Mouse (Mus musculus) adrenal gland, postnatal 36 days (tissue): ENCODE data around the gene Tepp. TPM values are rescaled to one million over a fixed set of nuclear protein-coding genes. Genes with fewer than 3 reads are reported as not detected.

Source experiments
- DNase-seq, 2 experiments: peaks; one replicate each; pipeline ENCODE4 v3.0.0; 2021; ENCODE audit warnings: mixed read lengths in 1 of 2
- total RNA-seq, 2 experiments: library from RNA; stranded (reverse); gene quantifications; 2 replicates each; pipeline ENCODE4 v1.2.3; 2021

The Tepp gene
- total RNA-seq, 2 experiments from 2014 or later: 0.82 TPM; not detected in 1

DNA sequence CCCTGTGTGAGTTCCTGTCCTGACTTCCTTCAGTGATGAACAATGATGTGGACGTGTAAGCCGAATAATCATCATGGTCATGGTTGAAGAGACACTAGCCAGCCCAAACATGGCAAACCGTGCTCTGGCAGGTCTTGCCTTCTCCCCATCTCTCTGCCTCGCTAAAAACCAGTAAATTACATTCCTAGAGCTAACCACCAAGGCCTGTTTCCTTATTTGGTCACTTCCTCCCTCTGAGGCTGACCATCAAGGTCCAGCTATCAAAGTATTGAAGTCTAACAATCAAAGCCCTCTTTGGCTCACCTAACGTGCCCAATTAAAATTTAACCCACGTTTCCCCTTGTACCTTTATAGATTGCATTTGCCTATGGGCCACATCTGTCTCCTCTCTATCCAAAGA is 51.9 kb downstream of the Tepp start:
- DNase-seq: no peak

DNA sequence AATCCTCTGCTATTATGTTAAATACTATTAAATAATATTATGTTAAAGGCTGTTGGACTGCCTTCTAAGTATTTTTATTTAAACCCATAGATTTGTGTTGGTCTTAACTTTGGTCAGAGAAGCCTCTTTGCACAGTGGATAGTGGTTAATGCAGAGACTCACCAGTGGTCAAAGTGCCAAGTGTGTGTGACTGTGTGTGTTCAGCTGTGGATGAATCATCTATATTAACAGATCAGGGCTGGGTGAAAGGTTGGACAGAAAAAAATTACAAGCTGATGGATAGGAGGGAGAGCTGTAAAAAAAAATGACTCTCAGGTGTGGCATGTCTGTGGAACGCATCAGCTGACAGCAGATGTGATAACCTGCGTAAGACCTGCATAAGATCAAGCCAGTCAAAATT is 53.5 kb downstream of the Tepp start:
- no peak for DNase-seq

DNA sequence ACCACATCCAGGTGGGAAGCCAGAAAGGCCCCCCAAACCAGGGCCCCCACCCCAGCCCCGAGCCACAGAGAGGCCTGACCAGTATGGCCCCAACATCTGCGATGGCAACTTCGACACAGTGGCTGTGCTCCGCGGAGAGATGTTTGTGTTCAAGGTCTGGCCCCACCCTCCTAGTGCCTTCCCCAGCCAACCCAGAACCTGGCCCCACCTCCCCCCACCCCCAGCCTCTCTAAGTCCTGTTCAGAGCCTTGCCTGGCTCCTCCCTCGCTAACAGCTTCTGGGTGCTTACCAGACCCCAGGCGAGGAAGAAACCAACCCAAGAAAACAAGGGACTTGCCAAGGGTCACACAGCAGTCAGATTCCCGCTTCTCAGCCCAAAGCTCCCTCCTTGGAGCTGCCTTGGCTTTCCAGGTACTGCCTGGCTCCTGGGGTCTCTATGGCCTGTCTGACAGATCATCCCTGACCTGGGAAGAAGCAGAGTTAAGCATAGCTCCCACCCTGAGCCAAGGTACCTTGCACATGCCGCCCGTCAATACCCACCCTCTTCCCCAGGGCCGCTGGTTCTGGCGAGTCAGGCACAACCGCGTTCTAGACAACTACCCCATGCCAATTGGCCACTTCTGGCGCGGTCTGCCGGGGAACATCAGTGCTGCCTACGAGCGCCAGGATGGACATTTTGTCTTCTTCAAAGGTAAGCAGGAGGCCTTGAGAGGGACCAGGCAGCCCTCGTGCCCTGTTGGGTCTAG is 59.4 kb downstream of the Tepp start:
- DNase-seq: no peak

DNA sequence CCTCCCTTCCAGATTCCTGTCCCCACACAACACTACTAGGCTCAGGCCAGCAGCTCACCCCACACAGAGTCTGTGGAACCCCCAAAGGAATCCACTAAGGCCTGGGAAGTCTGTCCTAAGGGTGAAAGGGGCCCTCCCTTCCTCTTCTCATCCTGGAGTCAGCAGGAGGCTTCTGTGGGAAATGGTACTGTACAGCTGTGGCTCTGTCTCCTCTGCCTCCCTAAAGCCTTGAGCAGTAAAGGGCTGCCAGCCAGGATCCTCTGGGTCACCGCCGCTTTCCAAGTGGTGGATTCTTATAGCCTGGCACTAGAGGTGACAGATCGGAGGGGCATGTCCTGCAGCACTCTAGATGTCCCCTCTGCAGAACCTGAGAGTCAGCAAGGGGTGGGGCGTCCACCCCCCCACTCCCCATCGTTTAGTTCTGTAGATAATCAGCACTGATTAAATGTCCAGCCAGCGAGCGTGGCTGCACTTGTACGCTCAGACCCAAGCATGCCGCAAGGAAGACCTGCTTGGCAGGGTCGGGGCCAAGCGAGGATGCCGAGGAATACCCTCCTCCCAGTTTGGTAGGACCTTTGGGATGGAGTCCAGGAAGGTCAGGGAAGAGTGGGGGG is 63.1 kb downstream of the Tepp start:
- no peak for DNase-seq

DNA sequence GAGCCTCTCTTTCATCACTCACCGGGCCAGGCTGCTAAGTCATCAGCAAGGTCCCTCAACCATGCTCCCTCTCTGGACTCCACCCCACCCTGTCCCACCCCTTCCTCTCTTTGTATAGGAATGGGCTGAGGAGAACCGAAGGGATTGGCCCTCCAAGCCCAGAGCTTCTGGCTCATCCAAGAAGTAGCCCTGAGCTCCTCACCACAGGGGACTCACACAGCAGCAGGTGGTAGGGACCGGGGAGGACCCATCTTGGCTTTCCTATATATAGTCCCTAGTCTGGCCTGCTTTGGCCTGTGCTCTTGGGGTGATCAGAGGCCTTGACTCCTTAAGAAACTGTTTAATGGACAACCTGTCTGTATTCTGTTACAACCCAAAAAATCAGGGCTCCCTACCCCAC is 64.1 kb downstream of the Tepp start:
- DNase-seq: no peak

DNA sequence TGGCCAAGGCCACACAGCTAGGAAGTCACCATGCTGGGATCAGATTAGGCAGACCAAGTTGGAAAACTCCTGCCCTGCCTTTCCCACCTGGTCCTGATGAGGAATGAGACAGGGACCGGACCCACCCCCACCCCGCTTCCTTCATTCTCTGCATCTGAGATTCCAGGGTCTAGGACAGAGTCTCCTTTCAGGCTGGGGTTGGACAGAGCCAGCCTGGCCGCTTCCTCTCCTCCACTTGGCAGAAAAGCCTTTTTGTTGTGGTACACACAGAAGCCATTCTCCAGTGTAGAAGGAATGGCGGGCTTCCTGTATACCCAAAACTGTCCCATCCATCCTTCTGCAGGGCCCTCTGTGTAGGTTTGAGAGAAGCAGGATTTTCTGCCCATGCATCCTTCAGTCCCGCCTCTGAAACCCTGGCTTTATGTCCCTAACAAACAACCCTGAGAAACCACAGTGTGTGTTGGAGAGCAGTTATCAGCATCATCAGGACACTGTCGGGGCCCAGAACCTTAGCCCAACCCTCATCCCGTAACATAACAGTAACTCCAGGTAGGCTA is 65.1 kb downstream of the Tepp start:
- no peak for DNase-seq

Other genes starting within 250 kb of the Tepp start
- 10 to 100 TPM; 10.6 to 11.2 TPM for gene Katnb1, start 229.4 kb upstream of the Tepp start, total RNA-seq
- gene Kifc3, start 107.8 kb upstream of the Tepp start, total RNA-seq: 100 to 1,000 TPM; 110 to 163 TPM
- under 1 TPM; 0.23 to 0.86 TPM for gene Cngb1, start 4.0 kb upstream of the Tepp start, total RNA-seq
- 10 to 100 TPM in 1 of 2 experiments, 1 to 10 TPM in 1; 9.2 to 10.8 TPM for gene Zfp319, start 21.4 kb downstream of the Tepp start, total RNA-seq
- gene Usb1, start 21.7 kb downstream of the Tepp start, total RNA-seq: 10 to 100 TPM; 18.4 to 18.8 TPM
- 10 to 100 TPM in 1 of 2 experiments, 1 to 10 TPM in 1; 6.3 to 10.4 TPM for gene Mmp15, start 41.7 kb downstream of the Tepp start, total RNA-seq
- gene Cfap20, start 124.3 kb downstream of the Tepp start, total RNA-seq: 10 to 100 TPM; 33.1 to 44.8 TPM
- gene Csnk2a2, start 179.5 kb downstream of the Tepp start, total RNA-seq: 10 to 100 TPM; 74.0 to 87.9 TPM
- gene Ccdc113, start 223.5 kb downstream of the Tepp start, total RNA-seq: under 1 TPM in 1 of 2 experiments, not detected in 1; 0.86 TPM